Mouse (Mus musculus) large intestine, adult 2 months (tissue): ENCODE results near the gene Krt84. TPM values are rescaled to one million over a fixed set of nuclear protein-coding genes. Genes with fewer than 3 reads are reported as not detected.

ENCODE experiments used
- DNase-seq: peaks from one replicate; pipeline ENCODE4 v3.0.0-alpha.2; 2012; ENCODE audit warnings: low read depth, low spot score
- WGBS: fragments of 180-500 bp; shearing (Covaris S2); methylation state at CpG from one replicate; pipeline ENCODE4 v1.1.7; 2018; 5-methylcytosine and 5-hydroxymethylcytosine counted together
- polyA plus RNA-seq: library from polyadenylated mRNA; depleted of rRNA; stranded (reverse); fragments of >200 nt; gene quantifications from 2 replicates; pipeline ENCODE4 v1.2.3, GENCODE M21; 2012; rRNA removed

Krt84 gene
- polyA plus RNA-seq, 1 experiment, result 1.5 TPM

- DNase-seq, result no peak
- 55% methylated on average over 14 of the region's 14 CpGs for WGBS
Measured at GRCm38 (mm10) chr15:101506896-101507758, 25.5 kb downstream of the Krt84 start.

- DNase-seq, result no peak
- WGBS, result 64% methylated on average over 2 of the region's 2 CpGs
Measured at GRCm38 (mm10) chr15:101497181-101497580, 35.4 kb downstream of the Krt84 start.

GRCm38 (mm10) chr15:101495266-101495665, 37.4 kb downstream of the Krt84 start:
- DNase-seq, result no peak
- 71% methylated on average over 8 of the region's 8 CpGs for WGBS

GRCm38 (mm10) chr15:101494203-101494602, 38.4 kb downstream of the Krt84 start:
- 33% methylated on average over 1 of the region's 1 CpGs for WGBS
- no peak for DNase-seq

GRCm38 (mm10) chr15:101493713-101494112, 38.9 kb downstream of the Krt84 start:
- no peak for DNase-seq
- WGBS, result 92% methylated on average over 6 of the region's 6 CpGs

- 36% methylated on average over 8 of the region's 8 CpGs for WGBS
- no peak for DNase-seq
Measured at GRCm38 (mm10) chr15:101492718-101493117, 39.9 kb downstream of the Krt84 start.

- DNase-seq, result peak; percentile 52
- 15% methylated on average over 6 of the region's 6 CpGs for WGBS
Measured at GRCm38 (mm10) chr15:101491431-101491830, 41.2 kb downstream of the Krt84 start, which contains the start of gene Krt83. Gene Krt83 (minus strand): TSS chr15:101491512.

- DNase-seq, result no peak
- 84% methylated on average over 11 of the region's 11 CpGs for WGBS
Measured at GRCm38 (mm10) chr15:101485911-101486635, 46.5 kb downstream of the Krt84 start.

GRCm38 (mm10) chr15:101484939-101485338, 47.7 kb downstream of the Krt84 start:
- no peak for DNase-seq
- WGBS, result 83% methylated on average over 1 of the region's 1 CpGs

GRCm38 (mm10) chr15:101483646-101484045, 49.0 kb downstream of the Krt84 start:
- WGBS, result 100% methylated on average over 1 of the region's 1 CpGs
- no peak for DNase-seq

- 58% methylated on average over 4 of the region's 4 CpGs for WGBS
- DNase-seq, result no peak
Measured at GRCm38 (mm10) chr15:101482056-101482455, 50.6 kb downstream of the Krt84 start.

GRCm38 (mm10) chr15:101479666-101480060, 53.0 kb downstream of the Krt84 start:
- DNase-seq, result no peak
- WGBS, result 25% methylated on average over 11 of the region's 11 CpGs

- 3% methylated on average over 31 of the region's 31 CpGs for WGBS
Measured at GRCm38 (mm10) chr15:101479007-101479665, 53.5 kb downstream of the Krt84 start.

More at GRCm38 (mm10) chr15:101479007-101479665, 53.5 kb downstream of the Krt84 start:
- DNase-seq, result peak; percentile 16

Other genes starting within 250 kb of the Krt84 start
- gene Atg101, start 248.5 kb downstream of the Krt84 start, polyA plus RNA-seq, result 36.1 and 37.9 TPM in 2 replicates
- gene 6030408B16Rik, start 239.6 kb downstream of the Krt84 start, polyA plus RNA-seq, result not detected in 2 replicates
- 1.0 and 1.1 TPM in 2 replicates for gene Krt80, start 162.7 kb downstream of the Krt84 start, polyA plus RNA-seq
- gene Krt7, start 121.8 kb downstream of the Krt84 start, polyA plus RNA-seq, result 33.0 and 44.4 TPM in 2 replicates
- 0.62 and 1.3 TPM in 2 replicates for gene Krt87, start 94.0 kb downstream of the Krt84 start, polyA plus RNA-seq
- gene Krt88, start 85.1 kb downstream of the Krt84 start, polyA plus RNA-seq, result 0.09 and 0.12 TPM in 2 replicates
- not detected in 2 replicates for gene Krt81, start 69.1 kb downstream of the Krt84 start, polyA plus RNA-seq
- 0.09 TPM in 1 of 2 replicates, not detected in the other for gene Krt86, start 59.3 kb downstream of the Krt84 start, polyA plus RNA-seq
- 0.07 and 0.25 TPM in 2 replicates for gene Krt83, start 41.3 kb downstream of the Krt84 start, polyA plus RNA-seq
- not detected in 2 replicates for gene Gm49425, start 15.6 kb downstream of the Krt84 start, polyA plus RNA-seq
- not detected in 2 replicates for gene Krt82, start 17.8 kb upstream of the Krt84 start, polyA plus RNA-seq
- gene Krt90, start 30.1 kb upstream of the Krt84 start, polyA plus RNA-seq, result 0.04 TPM in 1 of 2 replicates, not detected in the other
- gene Krt75, start 41.1 kb upstream of the Krt84 start, polyA plus RNA-seq, result not detected in 2 replicates
- not detected in 2 replicates for gene Gm5414, start 95.4 kb upstream of the Krt84 start, polyA plus RNA-seq
- not detected in 2 replicates for gene Gm5478, start 114.6 kb upstream of the Krt84 start, polyA plus RNA-seq
- gene Krt6b, start 147.5 kb upstream of the Krt84 start, polyA plus RNA-seq, result not detected in 2 replicates
- gene Krt6a, start 161.5 kb upstream of the Krt84 start, polyA plus RNA-seq, result 0.04 TPM in 1 of 2 replicates, not detected in the other
- 0.07 and 0.14 TPM in 2 replicates for gene Krt5, start 180.1 kb upstream of the Krt84 start, polyA plus RNA-seq
- gene Krt71, start 210.3 kb upstream of the Krt84 start, polyA plus RNA-seq, result not detected in 2 replicates